Mouse (Mus musculus): ENCODE data around the gene Gpx2.

DNA sequence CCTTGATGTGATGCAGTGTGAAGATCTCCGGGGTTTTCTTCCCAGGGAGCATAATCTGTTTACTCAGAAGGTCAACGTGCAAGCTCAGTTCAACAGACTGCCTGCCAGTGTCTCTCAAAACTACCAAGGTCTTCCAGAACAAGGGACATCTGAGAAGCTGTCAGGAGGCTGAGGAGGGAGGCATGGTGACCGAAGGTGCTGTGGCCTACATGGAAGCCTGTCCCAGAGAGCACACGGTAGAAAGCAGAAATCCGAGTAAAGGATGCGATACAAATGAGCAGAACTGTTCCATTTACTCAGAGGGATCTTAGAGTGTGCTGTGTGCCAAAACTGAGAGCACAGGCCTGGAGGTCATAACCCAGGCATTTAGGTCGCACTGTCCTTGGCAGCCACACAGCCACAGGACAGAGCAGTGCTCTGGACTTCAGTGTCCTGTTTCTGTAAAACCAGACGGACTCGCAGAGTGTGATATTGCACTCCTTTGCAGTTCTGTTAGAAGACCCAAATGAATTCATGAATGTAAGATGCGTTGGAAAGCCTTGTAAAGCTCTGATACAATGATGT lies 11.2 kb downstream of the Gpx2 start:
- TF ChIP-seq CTCF (IDR thresholded peaks at IDR 0.05; ENCODE audit: low read depth) (no peak), EP300 (optimal IDR thresholded peaks at IDR 0.05) (no peak)

Measured in stomach, postnatal 0 days (tissue).